Mouse (Mus musculus) liver, embryonic 14.5 days (tissue): ENCODE results near the gene Crxos. TPM values are rescaled to one million over a fixed set of nuclear protein-coding genes. Genes with fewer than 3 reads are reported as not detected.
A peak's percentile ranks its signal among the peaks of the same experiment; 100 is the strongest.

Source experiments
- ATAC-seq: fragments of 200-750 bp; cut with Nextera tagmentation; 2 replicates; pipeline ENCODE4 v1.8.0; 2017; ENCODE audit warnings: moderate number of reproducible peaks, mild to moderate bottlenecking, moderate library complexity; ENCODE audit not compliant: insufficient read depth
- DNase-seq, 3 experiments: peaks; one replicate each; pipeline ENCODE4 v3.0.0-alpha.2; 2012 to 2013; ENCODE audit warnings: low read depth in 3 of 3, low spot score in 3 of 3
- H3K27ac ChIP-seq: fragments of 300-500 bp; sonication (generic); 2 replicates; pipeline ENCODE4 v1.5.1; 2014; ENCODE audit warnings: moderate library complexity, mild to moderate bottlenecking, control low read depth, inconsistent platforms
- H3K27me3 ChIP-seq: fragments of 300-500 bp; sonication (generic); 2 replicates; pipeline ENCODE4 v1.6.1; 2014; ENCODE audit warnings: mild to moderate bottlenecking, low read length, moderate library complexity; ENCODE audit not compliant: control insufficient read depth, insufficient read depth
- H3K36me3 ChIP-seq: fragments of 300-500 bp; sonication (generic); replicated peaks from 2 replicates; pipeline ENCODE4 v1.6.1; 2014; ENCODE audit warnings: low read depth; ENCODE audit not compliant: control insufficient read depth, insufficient read depth
- H3K4me1 ChIP-seq, 2 experiments: fragments of 200-500 bp in 1 of 2; fragments of 300-500 bp in 1 of 2; sonication (generic) in 1 of 2; replicated peaks; 2 replicates each; pipeline ENCODE4 v1.6.1; 2012 to 2014; ENCODE audit warnings: antibody characterized with exemption in 1 of 2, inconsistent platforms in 1 of 2, low read length in 1 of 2; ENCODE audit not compliant: control insufficient read depth in 2 of 2, insufficient read depth in 2 of 2
- H3K4me2 ChIP-seq: fragments of 300-500 bp; sonication (generic); 2 replicates; pipeline ENCODE4 v1.6.1; 2014; ENCODE audit warnings: low read depth, mild to moderate bottlenecking, control low read depth, moderate library complexity
- H3K4me3 ChIP-seq, 2 experiments: fragments of 200-500 bp in 1 of 2; fragments of 300-500 bp in 1 of 2; sonication (generic) in 1 of 2; 2 replicates each; pipeline ENCODE4 v1.5.1; 2012 to 2014; ENCODE audit warnings: low read depth in 2 of 2, low read length in 2 of 2, mild to moderate bottlenecking in 2 of 2, control low read depth in 1 of 2, inconsistent platforms in 1 of 2, moderate library complexity in 1 of 2; ENCODE audit not compliant: insufficient read depth in 1 of 2
- H3K9ac ChIP-seq: fragments of 300-500 bp; sonication (generic); replicated peaks from 2 replicates; pipeline ENCODE4 v1.6.1; 2014; ENCODE audit warnings: mild to moderate bottlenecking, control low read depth, moderate library complexity
- H3K9me3 ChIP-seq: fragments of 300-500 bp; sonication (generic); 2 replicates; pipeline ENCODE4 v1.6.1; 2016; ENCODE audit warnings: low read length, mixed read lengths; ENCODE audit not compliant: control insufficient read depth
- CTCF ChIP-seq: IDR thresholded peaks from 2 replicates; pipeline ENCODE4 v1.5.1; 2016; ENCODE audit warnings: antibody characterized with exemption, low read depth, control low read depth
- EP300 ChIP-seq: IDR thresholded peaks from 2 replicates; pipeline ENCODE4 v1.6.1; 2016; ENCODE audit warnings: antibody characterized with exemption, low read depth
- WGBS: fragments of 180-500 bp; shearing (Covaris S2); extraction: QIAGEN DNeasy Blood & Tissue Kit; methylation state at CpG from one replicate; pipeline ENCODE4 v1.1.7; 2014; ENCODE audit not compliant: insufficient replicate concordance; 5-methylcytosine and 5-hydroxymethylcytosine counted together
- polyA plus RNA-seq, 2 experiments: library from polyadenylated mRNA; depleted of rRNA in 1 of 2; stranded (reverse) in 1 of 2; unstranded in 1 of 2; fragments of >200 nt; fragmentation: Nextera tagmentation in 1 of 2; extraction: Ambion mirVana in 1 of 2; gene quantifications; 2 replicates each; pipeline versions ENCODE4 v1.2.1 to v1.2.3; 2012 to 2014

The Crxos gene
- not detected in 2 replicates for polyA plus RNA-seq (2012; rRNA removed)
- polyA plus RNA-seq (2014; fragmentation: Nextera tagmentation; extraction: Ambion mirVana): not detected in 2 replicates

- WGBS: 61% methylated on average over 2 of the region's 2 CpGs
- H3K4me3 ChIP-seq: no peak within 1 kb of the TSS
- H3K4me1 ChIP-seq: no peaks in the 10 kb centered on the region
- H3K36me3 ChIP-seq: no peaks in the 10 kb centered on the region
- no peak within 1 kb of the TSS for H3K9ac ChIP-seq
- DNase-seq: no peak
- TF ChIP-seq CTCF (no peak), EP300 (no peak)
- no peaks in the 10 kb centered on the region for H3K27me3 ChIP-seq
- no peaks in the 10 kb centered on the region for H3K9me3 ChIP-seq
- ATAC-seq: no peak
- H3K4me2 ChIP-seq: no peak within 1 kb of the TSS
- no peak within 1 kb of the TSS for H3K27ac ChIP-seq
Measured at GRCm38 (mm10) chr7:15882317-15882716, at the start of gene Crxos. Gene Crxos (plus strand): TSS chr7:15882617.

- 55% methylated on average over 3 of the region's 3 CpGs for WGBS
- ATAC-seq (no peak), DNase-seq (no peak)
- no peaks in the 10 kb centered on the region for H3K36me3 ChIP-seq
- no peaks in the 10 kb centered on the region for H3K9me3 ChIP-seq
- no peaks in the 10 kb centered on the region for H3K27me3 ChIP-seq
- no peak within 1 kb of the TSS for H3K4me2 ChIP-seq
- TF ChIP-seq EP300: no peak
- TF ChIP-seq CTCF: no peak
- H3K27ac ChIP-seq: no peak within 1 kb of the TSS
- no peak within 1 kb of the TSS for H3K4me3 ChIP-seq
- H3K9ac ChIP-seq: no peak within 1 kb of the TSS
- H3K4me1 ChIP-seq: no peaks in the 10 kb centered on the region
Measured at GRCm38 (mm10) chr7:15839578-15839977, 42.8 kb upstream of the Crxos start, which contains the start of gene Obox6. Gene Obox6 (minus strand): TSS chr7:15839678.

GRCm38 (mm10) chr7:15859657-15860056 lies 22.8 kb upstream of the Crxos start:
- no peaks in the 10 kb centered on the region for H3K36me3 ChIP-seq
- no peak for DNase-seq
- 33% methylated on average over 2 of the region's 2 CpGs for WGBS

GRCm38 (mm10) chr7:15864104-15864503 lies 18.3 kb upstream of the Crxos start:
- DNase-seq: no peak
- H3K9me3 ChIP-seq: no peaks in the 10 kb centered on the region
- no peak for ATAC-seq
- TF ChIP-seq EP300: no peak
- no peak for TF ChIP-seq CTCF
- no peak overlapping the region for H3K9ac ChIP-seq
- no peak overlapping the region for H3K4me3 ChIP-seq
- no peaks in the 10 kb centered on the region for H3K27me3 ChIP-seq
- 47% methylated on average over 4 of the region's 4 CpGs for WGBS
- no peaks in the 10 kb centered on the region for H3K4me1 ChIP-seq
- no peaks in the 10 kb centered on the region for H3K36me3 ChIP-seq
- H3K4me2 ChIP-seq: no peak overlapping the region
- no peak overlapping the region for H3K27ac ChIP-seq

More at GRCm38 (mm10) chr7:15859657-15860056, 22.8 kb upstream of the Crxos start:
- H3K4me1 ChIP-seq: no peaks in the 10 kb centered on the region
- TF ChIP-seq EP300 (no peak), CTCF (0 out of 2 replicates have a peak, but pooled peaks have one; percentile 5)
- H3K9ac ChIP-seq: no peak overlapping the region
- H3K27me3 ChIP-seq: no peaks in the 10 kb centered on the region
- H3K4me3 ChIP-seq: no peak overlapping the region
- no peak overlapping the region for H3K4me2 ChIP-seq
- ATAC-seq: no peak
- no peak overlapping the region for H3K27ac ChIP-seq
- no peaks in the 10 kb centered on the region for H3K9me3 ChIP-seq

- DNase-seq (no peak), ATAC-seq (no peak)
- Histone ChIP-seq H3K4me2 (no peak within 1 kb of the TSS), H3K9me3 (no peaks in the 10 kb centered on the region), H3K27me3 (no peaks in the 10 kb centered on the region), H3K4me3 (no peak within 1 kb of the TSS), H3K9ac (no peak within 1 kb of the TSS), H3K27ac (no peak within 1 kb of the TSS), H3K36me3 (no peaks in the 10 kb centered on the region), H3K4me1 (no peaks in the 10 kb centered on the region)
- TF ChIP-seq EP300 (no peak), CTCF (no peak)
- WGBS: 17% methylated on average over 4 of the region's 4 CpGs
Measured at GRCm38 (mm10) chr7:15879756-15880155, 2.7 kb upstream of the Crxos start, which contains the start of gene Crx. Gene Crx (minus strand): TSS chr7:15879968.
